Mouse (Mus musculus) left cerebral cortex, postnatal 10 days (tissue): ENCODE data around the gene Arid5b. TPM values are rescaled to one million over a fixed set of nuclear protein-coding genes. Genes with fewer than 3 reads are reported as not detected.

Source experiments
- DNase-seq, 2 experiments: peaks; one replicate each; pipeline ENCODE4 v3.0.0; 2021 to 2022; ENCODE audit warnings: low spot score in 2 of 2, mixed read lengths in 1 of 2; ENCODE audit errors: extremely low spot score in 1 of 2
- intact Hi-C: fragments of 180-260 bp; cut with DNase I; formaldehyde crosslinking; loops from one replicate; pipeline ENCODE4 v1.15.1; 2025
- total RNA-seq, 2 experiments: library from RNA; stranded (reverse); gene quantifications; 2 replicates each; pipeline ENCODE4 v1.2.3; 2021

Gene Arid5b
- total RNA-seq, 2 experiments from 2014 or later = 22.6 to 24.0 TPM

DNA sequence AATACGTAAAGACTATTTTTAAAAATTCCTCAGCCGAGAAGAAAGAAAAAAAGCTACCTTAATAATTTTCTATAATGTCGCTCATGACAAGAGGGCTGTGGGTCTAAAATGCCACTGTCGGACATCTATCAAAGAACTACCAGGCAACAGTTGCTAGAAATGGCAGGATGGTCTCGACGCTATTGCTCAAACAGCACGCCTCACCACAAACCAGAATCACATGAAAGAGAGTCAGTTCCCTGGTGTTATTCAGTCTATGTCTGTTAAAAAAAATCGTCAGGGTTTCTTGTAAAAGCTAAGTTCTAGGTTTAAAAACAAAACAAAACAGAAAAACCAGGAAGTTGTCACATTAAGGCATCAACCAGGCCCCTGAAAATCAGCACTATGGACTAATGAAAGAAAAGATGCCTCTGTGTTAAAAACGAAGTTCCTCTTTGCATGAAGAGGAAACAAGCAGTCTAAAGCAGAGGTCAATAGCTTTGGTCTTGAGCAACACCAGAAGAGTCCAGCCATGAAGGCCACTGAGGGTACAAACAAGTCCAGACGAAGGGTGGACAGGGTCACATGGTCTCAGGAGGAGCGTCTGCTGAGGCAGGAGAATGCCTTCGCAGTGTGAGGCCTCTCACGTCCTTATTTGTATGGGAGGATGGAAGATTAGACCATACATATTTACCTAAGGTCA lies 37.6 kb downstream of the Arid5b start:
- intact Hi-C loops = no loop called here
- no peak for DNase-seq

DNA sequence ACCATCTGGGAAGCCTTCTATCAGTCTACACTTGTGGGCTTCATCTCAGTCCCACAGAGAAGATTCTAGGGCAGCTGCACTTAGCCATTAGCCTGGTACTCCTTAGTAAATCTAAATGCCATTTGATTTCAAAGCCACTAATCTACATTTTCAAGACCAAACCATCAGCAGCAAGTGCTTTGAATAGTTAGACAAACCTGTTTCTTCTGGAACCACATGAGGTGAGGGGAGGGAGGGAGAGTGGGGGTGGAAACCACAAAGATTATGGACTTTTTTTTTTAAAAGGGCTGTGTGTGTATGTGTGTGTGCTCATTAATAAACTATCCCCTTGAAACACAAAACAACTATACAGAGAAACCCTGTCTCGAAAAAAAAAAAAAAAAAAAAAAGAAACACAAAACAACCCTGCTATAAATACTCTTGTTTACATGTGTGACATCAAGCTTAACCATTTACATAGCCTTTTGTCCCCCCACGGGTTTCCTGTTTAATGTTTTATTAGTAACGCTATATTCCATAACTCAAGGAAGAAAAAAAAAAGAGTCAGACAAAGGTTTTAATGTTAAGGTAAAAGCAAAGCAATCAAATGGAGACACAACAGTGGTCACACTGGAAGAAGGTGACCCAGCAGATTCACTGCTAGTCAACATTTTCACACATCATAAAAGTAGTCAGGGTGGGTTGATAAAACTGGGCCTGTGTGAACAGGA lies 38.3 kb downstream of the Arid5b start:
- DNase-seq = no peak
- intact Hi-C loops = no loop called here

DNA sequence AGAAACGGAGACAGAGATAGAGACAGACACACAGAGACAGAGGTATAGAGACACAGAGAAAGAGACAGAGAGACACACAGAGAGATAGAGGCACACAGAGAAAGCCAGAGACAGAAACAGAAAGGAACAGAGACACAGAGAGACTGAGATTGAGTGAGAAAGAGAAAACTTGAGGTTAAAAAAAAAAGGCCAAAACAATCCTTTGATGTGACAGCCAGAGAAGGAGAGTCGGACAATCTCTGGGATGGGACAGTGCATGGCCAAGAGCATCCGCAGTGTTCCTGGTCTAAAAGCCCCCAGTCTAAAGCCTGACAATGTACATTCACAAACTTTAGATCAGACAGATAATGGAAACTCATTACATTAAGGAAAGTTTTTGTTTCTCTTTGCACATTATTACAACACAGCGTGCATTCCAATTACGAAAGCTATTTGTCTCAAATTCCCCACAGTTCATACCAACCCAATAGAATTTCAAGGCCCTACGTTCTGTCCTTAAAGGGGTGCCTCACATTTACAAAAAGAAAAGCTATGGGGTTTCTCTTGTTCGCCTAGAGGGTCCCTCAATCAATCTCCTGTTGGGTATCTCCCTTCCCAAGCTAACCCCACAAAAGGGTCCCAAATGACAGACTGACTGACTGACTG lies 39.0 kb downstream of the Arid5b start:
- no peak for DNase-seq
- intact Hi-C loops = no loop called here

DNA sequence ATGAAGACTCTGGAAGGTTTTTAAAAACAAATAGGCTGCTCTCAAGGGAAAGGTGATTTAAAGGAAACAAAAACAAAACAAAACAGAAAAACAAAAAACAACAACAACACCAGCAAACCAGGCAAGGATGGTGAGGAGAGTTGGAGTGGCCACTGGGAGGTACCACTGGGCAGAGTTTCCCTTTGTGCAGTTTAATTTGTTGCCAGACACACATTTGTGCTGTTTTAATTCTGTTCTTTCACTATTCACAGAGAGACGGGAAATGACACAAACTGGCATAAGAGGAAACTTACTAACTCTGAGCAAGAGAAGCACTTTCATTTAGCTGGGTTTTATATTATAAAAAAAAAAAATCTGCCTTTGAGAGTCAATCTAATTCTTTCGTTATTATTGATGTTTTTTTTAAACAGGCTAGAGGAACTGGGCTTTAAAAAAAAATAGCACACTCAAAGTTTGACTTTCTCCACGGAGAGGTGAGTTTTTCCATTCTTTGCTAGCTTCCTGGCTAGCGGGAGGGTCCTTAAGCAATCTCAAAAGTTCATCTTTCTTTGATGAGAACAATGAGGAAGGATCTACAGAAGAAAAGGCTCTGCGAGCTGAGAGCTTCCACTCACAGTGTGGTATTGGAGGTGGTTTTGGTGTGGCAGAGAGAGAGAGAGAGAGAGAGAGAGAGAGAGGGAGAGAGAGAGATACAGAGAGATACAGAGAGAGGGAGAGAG lies 39.7 kb downstream of the Arid5b start:
- intact Hi-C loops = no loop called here
- no peak for DNase-seq

DNA sequence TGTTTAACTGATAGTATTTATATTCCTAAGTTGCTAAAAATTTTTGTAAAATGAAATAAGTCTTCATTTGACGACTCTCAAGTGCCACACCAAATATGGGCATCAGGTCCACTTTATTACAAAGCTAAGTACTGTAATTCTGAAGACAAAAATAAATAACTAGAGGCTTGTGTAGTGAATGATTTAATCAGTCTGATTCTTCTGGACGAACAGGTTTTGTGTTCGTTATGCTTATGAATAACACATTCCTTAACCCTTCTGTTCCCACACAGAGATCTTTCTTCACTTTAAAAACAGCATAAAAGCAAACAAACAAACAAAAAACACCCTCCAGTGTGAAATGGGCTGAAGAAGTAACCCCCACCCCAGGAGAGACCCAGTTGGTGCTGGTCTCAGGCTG lies 40.4 kb downstream of the Arid5b start:
- intact Hi-C loops = no loop called here

DNA sequence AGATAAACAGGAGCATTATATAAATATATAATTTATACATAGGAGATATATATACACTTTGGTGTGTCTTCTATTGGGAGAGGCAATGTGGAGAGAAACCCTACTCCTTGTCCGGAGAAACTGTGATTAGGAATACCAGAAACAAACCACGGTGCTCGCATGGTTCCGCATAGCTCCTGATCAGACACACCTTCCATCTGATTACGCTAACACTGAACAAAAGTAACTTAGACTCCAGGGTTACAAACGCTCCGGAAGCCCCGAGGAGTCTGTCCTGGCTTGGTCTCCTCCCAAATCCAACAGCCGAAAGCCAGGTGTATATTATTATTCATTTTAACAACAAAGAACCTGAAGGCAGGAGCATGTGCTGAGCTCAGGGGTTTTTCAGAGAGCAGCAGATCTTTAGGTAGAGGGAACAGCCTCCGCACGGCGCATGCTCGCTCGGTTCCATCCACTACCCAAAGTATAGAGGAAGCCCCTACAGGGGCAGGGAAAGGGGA lies 41.5 kb downstream of the Arid5b start:
- intact Hi-C loops = no loop called here
- DNase-seq = no peak

More for the DNA sequence above, 40.4 kb downstream of the Arid5b start:
- no peak for DNase-seq

DNA sequence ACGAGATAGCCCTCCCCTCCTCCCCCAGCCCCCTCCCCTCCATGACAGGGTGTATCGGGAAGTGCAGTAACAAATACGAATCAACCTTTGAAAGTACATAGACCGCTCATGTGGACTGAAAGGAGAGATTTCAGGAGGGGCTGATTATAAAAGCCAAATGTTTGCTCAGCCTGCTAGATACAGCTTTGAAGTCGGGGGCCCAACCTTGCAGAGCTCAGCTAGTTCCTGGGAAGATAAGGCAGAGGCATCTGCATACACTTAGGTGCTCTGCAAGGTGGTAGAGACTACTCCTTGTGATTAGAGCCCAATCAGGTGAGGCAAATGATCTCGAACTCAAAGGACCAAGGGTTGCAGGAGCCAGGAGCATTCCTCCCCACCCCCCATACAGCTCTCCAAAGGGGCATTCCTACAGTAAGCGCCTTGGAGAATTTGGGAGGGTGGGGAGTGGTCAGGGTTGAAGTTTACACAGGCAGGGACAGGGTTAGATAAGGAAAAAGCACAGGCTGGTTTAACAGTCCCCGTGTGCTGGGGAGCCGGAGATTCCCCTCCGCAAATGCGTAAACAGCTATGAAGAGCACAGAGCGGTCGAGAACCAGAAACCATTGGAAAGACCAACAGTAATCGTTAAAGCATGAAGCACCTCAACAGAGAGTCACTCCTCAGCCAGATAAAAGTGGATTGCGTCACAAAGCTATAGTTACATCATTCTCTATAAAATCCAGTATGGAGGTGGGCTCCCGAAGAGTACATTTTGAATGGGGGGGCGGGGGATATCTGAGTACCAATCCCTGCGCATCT lies 47.0 kb downstream of the Arid5b start:
- DNase-seq = no peak
- intact Hi-C loops = no loop called here

DNA sequence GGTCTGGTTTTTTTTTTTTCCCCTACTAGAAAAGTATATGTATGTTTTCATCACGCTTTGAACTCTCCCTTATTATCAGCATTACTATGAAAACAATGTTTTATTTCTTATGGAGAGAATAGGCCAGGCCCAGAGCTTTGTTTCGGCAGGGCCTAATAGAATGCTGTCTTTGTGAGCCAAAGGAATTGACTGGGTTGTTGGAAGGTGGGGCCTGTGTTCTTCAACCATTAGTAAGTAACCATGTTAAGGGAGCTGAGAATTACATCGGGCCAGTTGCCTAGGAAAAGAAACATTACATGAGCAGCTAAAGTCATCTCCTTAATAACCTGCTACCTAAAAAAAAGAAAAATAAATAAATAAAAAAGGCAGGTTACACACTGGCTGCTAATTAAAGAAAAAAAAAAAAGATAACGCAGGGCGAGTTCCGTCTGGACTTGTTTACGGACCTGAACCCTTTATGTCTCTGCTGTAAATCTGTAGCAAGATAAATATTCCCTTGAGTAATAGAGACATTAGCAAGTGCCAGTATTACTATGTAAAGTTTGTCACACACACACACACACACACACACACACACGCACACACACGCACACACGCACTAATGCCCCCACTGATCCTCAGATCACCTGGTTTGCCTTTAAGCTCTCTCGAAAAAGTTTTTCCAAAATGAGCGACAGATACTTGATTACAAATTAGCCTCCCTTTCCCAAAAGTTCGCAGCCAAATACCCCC lies 47.7 kb downstream of the Arid5b start:
- intact Hi-C loops = no loop called here
- DNase-seq = no peak

DNA sequence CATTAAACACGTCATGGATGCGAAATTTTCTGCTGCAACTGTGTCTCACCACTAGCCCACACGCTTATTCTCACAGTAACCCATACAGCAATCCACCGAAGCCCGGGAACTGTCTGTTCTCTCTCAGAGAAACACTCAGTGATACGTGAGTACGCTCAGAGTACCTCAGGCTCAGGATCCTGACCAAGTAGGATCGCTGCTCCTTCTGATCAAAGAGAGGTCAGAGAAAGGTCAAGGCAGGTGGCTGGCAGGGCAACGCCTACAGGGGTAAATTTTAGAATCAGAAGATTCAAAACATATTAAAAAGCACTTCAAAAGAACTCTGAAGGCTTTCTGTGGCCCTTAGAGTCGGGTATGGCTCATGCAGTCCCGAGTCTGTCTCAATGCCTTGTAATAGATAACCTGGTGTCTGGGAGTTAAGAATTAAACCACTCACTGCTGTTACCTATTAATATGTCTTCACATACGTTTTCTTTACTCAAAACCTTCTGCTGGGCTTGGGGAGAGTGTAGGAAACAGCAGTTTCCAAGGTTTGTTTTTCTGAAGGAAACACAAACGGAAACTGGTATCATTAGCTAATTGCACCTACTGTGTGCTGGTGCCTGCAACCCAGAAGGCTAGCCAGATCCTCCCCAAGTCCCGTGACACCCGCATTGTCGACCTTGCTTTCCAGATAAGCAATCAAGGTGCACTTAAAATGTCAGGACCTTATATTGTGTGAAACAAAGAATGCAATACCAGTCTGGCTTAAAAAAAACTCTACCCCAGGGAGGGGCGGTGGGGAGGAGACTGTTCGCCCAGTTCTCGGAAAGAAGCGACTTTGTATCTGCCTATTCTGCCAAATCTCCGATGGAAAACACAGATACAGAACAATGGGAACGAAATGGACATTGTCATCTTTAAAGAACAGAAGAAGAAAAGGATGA lies 48.6 kb downstream of the Arid5b start:
- intact Hi-C loops = no loop called here

DNA sequence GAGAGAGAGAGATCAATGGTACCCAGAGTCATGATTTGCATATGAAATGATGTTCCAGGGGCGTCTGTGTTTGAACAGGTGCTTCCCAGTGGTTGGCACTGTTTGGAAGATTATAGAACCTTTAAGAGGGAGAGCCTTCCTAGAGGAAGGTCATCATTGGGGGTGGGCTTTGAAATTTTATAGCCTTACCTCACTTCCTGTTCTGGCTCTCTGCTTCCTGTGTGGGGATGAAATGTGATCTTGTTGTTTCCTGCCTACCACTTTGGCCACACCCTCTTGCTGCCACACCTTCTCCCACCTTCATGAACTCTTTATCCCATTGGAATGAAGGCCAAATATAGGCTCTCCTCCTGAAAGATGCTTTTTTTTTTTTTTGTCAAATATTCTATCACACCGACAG lies 55.9 kb downstream of the Arid5b start:
- intact Hi-C loops = no loop called here
- DNase-seq = no peak

More for the DNA sequence above, 48.6 kb downstream of the Arid5b start:
- DNase-seq = no peak

DNA sequence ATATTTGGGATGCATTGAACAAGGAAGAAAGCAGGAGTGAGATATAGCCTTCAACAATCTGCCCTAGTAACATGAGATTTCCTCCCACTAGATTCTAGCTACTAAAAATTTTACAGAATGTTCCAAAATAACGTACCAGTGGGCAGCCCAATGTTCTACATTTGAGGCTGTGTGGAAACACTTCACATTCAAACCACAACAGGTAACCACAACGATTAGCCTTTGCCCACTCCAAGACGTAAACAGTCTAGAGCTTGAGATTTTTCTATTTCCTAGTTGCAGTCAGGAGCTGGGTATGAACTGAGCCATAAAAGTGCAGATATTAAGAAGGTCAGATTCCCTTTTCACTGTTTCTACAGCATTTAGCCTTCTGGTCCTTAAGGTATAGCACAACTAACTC lies 56.5 kb downstream of the Arid5b start:
- no peak for DNase-seq
- intact Hi-C loops = no loop called here

DNA sequence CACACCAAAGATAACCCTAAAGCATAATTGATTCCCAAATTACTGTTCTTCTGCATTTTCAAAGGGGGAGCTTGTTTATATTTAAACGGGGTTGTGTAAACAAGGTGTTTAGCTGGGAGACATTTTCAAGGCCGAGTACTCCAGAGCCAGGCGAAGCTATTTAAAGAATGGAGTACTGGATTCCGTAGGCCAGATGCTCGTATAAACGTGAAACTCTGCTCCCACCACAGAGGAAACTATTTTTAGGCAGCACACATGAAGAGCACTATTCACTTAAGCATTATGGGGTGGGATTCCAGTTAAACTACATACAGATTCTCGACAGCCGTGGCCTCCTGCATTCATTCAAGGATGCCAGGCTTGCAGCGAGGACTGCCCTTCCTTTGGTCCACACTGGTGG lies 59.2 kb downstream of the Arid5b start:
- no peak for DNase-seq
- intact Hi-C loops = no loop called here

DNA sequence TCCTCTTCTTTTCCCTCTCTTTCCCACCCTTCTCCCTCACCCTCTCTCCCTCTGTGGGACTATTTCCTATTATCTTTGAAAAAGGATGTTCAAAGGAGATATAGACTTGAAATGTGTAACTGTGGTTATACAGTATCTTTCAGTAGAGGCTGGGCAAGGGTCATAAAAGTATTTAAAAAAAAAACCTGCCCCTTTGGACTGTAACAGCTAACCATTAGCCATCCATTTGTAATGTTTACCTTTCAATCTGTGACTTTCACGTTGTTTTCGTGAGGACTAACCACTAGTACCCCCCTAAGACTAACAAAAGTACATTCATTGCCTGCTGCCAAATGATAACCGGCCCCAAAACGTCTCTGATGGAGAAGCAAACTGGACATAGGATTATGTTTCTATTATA lies 59.9 kb downstream of the Arid5b start:
- no peak for DNase-seq
- intact Hi-C loops = no loop called here

DNA sequence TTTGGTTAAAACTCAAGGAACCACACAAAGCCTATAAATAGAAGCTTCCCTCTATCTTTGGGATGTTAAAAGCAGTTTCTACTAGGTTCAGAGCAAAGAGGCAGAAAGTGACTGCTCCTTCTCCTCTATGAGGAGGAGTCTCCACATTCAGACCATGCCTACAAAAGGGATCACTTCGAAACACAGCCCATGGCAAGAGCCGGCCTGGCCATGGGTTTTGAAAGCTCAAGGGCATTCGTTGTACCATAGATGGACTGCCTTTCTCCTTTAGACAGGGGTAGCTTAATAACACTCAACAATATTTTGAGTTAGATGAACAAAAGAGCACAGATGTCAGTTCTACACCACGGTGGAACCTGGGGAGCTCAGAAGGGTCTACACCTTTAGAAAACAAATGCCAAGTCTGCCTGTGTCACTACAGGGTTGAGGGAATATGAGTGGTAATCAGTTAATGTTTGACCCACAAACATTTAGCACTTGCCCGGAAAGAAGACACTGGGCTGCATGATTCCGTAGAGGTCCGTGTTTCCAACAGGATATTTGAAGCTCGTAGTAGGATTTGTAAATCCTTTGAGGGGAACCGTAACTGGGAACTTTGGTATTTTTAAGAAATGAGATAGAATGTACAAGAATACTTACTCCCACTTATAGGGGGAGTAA lies 63.6 kb downstream of the Arid5b start:
- no peak for DNase-seq
- intact Hi-C loops = no loop called here

DNA sequence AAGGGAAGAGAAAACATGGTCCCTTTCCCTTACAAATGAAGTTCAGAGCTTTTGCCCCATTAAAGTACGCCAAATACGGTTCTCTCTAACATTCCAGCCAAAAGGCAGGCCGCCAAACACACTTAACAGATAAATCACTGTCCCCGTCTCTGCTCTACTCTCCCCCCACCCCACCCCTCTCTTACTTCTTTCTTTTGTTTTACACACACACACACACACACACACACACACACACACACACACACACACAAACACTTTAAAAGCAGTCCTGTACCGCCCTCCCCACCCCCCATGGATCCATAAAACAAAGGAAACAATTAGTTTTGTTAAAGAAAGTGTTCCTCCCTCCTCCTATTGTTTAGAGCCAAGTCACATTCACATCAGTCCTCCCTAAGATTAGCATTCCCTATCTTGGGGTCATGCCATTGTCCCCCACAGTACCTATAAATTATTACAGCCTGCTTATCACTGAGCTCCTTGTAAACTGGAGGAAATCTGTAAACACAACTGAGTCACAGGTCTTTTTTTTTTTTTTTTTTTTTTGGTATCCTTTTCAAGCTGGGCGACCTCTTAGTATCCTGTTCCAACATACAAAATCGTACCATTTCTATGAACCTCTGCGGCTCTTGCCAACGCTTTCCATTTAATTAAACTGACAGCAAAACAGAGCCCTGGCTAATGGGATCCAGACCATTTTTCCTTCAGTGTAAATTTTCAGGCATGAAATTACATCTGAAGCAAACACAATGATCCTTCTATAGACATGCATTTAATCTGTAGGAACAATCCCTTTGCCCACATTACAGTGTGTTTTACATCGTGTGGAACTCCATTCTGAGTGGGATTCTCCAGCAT lies 66.3 kb downstream of the Arid5b start:
- intact Hi-C loops = no loop called here
- DNase-seq = no peak

DNA sequence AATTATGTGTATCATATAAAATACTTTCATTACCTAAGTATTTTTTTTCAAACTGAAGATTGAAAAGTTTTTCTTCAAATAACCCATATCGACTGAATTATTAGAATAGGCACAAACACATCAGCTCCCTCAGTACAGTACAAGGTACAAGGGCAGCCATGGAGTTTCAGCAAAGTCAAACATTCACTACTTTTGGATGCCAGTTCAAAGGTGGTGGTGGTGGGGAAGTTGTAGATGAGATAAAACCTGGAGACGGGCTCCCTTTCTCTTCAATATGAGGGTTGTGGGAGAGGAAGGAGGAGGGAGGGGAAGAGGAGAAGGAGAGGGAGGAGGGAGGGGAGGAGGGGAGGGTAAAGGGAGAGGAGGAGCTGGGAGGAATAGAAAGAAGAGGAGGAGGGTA lies 67.0 kb downstream of the Arid5b start:
- DNase-seq = no peak
- intact Hi-C loops = no loop called here
